Mouse (Mus musculus): Measurements from ENCODE around the gene Mrc2. TPM values are rescaled to one million over a fixed set of nuclear protein-coding genes. Genes with fewer than 3 reads are reported as not detected.
A peak's percentile ranks its signal among the peaks of the same experiment; 100 is the strongest.

The Mrc2 gene
- polyA plus RNA-seq, 1 experiment from 2014 or later: 19.1 TPM

GRCm38 (mm10) chr11:105338596-105339390 is 46.4 kb downstream of the Mrc2 start:
- Histone ChIP-seq H3K27me3 (ENCODE audit: poor library complexity, severe bottlenecking) (no peaks in the 10 kb centered on the region), H3K4me3 (no peak overlapping the region), H3K36me3 (replicated peaks) (peaks cover 83% of the 10 kb centered on the region), H3K27ac (no peak overlapping the region), H3K4me1 (no peaks in the 10 kb centered on the region; the same call in 1 of the 2 replicates), H3K9me3 (no peaks in the 10 kb centered on the region)
- no peak for DNase-seq (ENCODE audit: extremely low spot score, low spot score)
- WGBS: 87% methylated on average over 12 of the region's 12 CpGs

GRCm38 (mm10) chr11:105345284-105345683 is 52.8 kb downstream of the Mrc2 start:
- Histone ChIP-seq H3K4me3 (no peak overlapping the region), H3K27me3 (ENCODE audit: poor library complexity, severe bottlenecking) (no peaks in the 10 kb centered on the region), H3K4me1 (peaks cover 7% of the 10 kb centered on the region; the same call in 1 of the 2 replicates), H3K9me3 (no peaks in the 10 kb centered on the region), H3K27ac (no peak overlapping the region), H3K36me3 (replicated peaks) (peaks cover 94% of the 10 kb centered on the region)
- 83% methylated on average over 2 of the region's 2 CpGs for WGBS
- no peak for DNase-seq (ENCODE audit: extremely low spot score, low spot score)

DNA sequence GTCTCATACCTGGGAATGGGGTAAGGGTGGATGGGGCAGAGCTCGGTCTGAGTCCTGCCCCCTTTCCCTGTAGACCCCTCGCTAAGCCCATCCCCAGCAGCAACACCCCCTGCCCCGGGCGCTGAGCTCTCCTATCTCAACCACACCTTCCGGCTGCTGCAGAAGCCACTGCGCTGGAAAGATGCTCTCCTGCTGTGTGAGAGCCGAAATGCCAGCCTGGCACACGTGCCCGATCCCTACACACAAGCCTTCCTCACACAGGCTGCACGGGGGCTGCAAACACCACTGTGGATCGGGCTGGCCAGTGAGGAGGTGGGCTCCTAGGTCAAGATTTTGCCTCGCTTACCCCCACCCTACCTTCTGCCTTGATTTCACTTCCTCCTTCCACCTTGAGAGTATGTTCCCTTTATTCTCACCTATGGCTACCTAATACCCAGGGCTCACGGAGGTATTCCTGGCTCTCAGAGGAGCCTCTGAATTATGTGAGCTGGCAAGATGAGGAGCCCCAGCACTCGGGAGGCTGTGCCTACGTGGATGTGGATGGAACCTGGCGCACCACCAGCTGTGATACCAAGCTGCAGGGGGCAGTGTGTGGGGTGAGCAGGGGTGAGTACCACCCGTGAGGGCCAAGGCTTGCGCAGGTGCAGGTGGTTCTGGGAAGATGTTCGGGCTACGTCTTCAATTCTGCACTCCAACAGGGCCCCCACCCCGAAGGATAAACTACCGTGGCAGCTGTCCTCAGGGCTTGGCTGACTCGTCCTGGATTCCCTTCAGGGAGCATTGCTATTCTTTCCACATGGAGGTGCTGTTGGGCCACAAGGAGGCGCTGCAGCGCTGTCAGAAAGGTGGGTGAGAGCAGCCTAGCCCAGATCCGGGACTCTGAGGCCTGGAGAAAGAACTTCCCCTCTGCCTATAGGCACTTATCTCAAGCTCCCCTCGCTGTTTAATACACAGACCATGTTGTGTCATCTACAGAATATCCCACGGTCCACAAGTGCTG is 55.0 kb downstream of the Mrc2 start:
- Histone ChIP-seq H3K4me3 (no peak overlapping the region), H3K9me3 (no peaks in the 10 kb centered on the region), H3K27ac (no peak overlapping the region), H3K36me3 (replicated peaks) (peaks cover 83% of the 10 kb centered on the region), H3K27me3 (ENCODE audit: poor library complexity, severe bottlenecking) (no peaks in the 10 kb centered on the region), H3K4me1 (peaks cover 13% of the 10 kb centered on the region)
- peak; percentile 78 for DNase-seq (ENCODE audit: extremely low spot score, low spot score)
- 69% methylated on average over 28 of the region's 28 CpGs for WGBS

DNA sequence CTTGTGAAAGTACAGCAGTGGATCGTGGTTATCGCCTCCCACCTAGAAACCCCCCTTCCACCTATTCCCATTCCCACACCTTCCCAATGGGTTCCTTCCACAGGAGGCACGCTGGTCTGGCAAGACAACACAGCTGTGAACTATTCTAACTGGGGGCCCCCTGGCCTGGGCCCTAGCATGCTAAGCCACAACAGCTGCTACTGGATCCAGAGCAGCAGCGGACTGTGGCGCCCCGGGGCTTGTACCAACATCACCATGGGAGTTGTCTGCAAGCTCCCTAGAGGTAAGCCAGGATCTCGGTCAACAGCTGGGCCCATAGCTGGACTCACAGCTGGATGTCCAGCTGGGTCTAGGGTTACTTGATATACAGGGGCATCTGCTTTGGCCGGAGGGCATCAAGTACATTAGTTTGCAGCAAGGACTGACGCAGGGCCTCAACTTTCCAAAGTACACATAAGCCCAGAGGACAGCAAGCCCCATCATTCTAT is 56.1 kb downstream of the Mrc2 start:
- Histone ChIP-seq H3K27ac (no peak overlapping the region), H3K36me3 (replicated peaks) (peaks cover 72% of the 10 kb centered on the region), H3K4me1 (peaks cover 21% of the 10 kb centered on the region), H3K27me3 (ENCODE audit: poor library complexity, severe bottlenecking) (no peaks in the 10 kb centered on the region), H3K9me3 (no peaks in the 10 kb centered on the region), H3K4me3 (no peak overlapping the region)
- no peak for DNase-seq (ENCODE audit: extremely low spot score, low spot score)
- 92% methylated on average over 9 of the region's 9 CpGs for WGBS

GRCm38 (mm10) chr11:105349780-105350324 is 57.4 kb downstream of the Mrc2 start:
- no peaks in the 10 kb centered on the region for H3K27me3 ChIP-seq (ENCODE audit: poor library complexity, severe bottlenecking)
- DNase-seq (ENCODE audit: extremely low spot score, low spot score): no peak
- WGBS: 93% methylated on average over 19 of the region's 19 CpGs
- no peak overlapping the region for H3K4me3 ChIP-seq
- H3K36me3 ChIP-seq (replicated peaks): peaks cover 65% of the 10 kb centered on the region
- H3K27ac ChIP-seq: no peak overlapping the region
- H3K4me1 ChIP-seq: peaks cover 29% of the 10 kb centered on the region
- H3K9me3 ChIP-seq: no peaks in the 10 kb centered on the region

DNA sequence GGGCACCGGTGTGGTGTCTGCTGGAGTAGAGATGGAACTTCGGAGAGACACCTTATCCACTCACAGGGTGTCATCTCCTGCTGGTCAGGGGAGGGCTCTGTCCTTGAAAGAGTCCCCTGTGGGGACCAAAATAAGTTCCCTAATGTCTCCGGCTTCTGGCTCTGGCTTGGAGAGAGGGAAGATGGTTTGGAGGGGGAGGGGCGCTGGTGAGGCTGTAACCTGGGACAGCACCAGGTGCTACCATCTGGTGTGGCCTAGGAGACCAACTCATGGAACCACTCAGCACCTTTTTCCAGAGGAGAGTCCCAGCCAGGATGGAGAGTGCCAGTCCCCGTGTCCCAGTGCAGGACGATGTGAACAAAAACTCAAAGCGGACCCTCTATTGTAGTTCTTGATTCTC is 58.2 kb downstream of the Mrc2 start:
- 93% methylated on average over 7 of the region's 7 CpGs for WGBS

DNA sequence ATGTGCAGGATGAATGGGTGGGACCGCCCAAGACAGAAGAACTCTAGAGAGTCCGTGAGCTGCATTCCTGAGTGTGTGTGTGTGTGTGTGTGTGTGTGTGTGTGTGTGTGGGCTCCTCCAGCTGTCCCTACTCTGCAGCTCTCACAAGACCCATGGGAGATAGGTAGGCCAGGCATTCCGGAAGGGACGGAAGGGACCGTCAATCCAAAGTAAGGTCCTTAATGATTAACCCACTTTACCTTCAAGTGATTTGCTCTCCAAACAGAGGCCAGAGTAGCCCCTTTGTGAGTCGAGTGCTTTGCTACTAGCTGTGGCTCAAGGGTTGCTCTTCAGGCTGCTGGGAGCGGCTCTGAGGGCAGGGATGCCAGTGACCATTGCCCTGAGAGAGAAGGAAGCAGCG is 59.7 kb downstream of the Mrc2 start:
- WGBS: 81% methylated on average over 8 of the region's 8 CpGs
- Histone ChIP-seq H3K27ac (no peak overlapping the region), H3K4me3 (no peak overlapping the region), H3K9me3 (no peaks in the 10 kb centered on the region), H3K36me3 (replicated peaks) (peaks cover 42% of the 10 kb centered on the region), H3K4me1 (peaks cover 32% of the 10 kb centered on the region), H3K27me3 (ENCODE audit: poor library complexity, severe bottlenecking) (no peaks in the 10 kb centered on the region)
- no peak for DNase-seq (ENCODE audit: extremely low spot score, low spot score)

More for the DNA sequence above, 58.2 kb downstream of the Mrc2 start:
- Histone ChIP-seq H3K4me1 (peaks cover 32% of the 10 kb centered on the region), H3K27me3 (ENCODE audit: poor library complexity, severe bottlenecking) (no peaks in the 10 kb centered on the region), H3K27ac (no peak overlapping the region), H3K9me3 (no peaks in the 10 kb centered on the region), H3K4me3 (no peak overlapping the region), H3K36me3 (replicated peaks) (peaks cover 57% of the 10 kb centered on the region)
- DNase-seq (ENCODE audit: extremely low spot score, low spot score): no peak

DNA sequence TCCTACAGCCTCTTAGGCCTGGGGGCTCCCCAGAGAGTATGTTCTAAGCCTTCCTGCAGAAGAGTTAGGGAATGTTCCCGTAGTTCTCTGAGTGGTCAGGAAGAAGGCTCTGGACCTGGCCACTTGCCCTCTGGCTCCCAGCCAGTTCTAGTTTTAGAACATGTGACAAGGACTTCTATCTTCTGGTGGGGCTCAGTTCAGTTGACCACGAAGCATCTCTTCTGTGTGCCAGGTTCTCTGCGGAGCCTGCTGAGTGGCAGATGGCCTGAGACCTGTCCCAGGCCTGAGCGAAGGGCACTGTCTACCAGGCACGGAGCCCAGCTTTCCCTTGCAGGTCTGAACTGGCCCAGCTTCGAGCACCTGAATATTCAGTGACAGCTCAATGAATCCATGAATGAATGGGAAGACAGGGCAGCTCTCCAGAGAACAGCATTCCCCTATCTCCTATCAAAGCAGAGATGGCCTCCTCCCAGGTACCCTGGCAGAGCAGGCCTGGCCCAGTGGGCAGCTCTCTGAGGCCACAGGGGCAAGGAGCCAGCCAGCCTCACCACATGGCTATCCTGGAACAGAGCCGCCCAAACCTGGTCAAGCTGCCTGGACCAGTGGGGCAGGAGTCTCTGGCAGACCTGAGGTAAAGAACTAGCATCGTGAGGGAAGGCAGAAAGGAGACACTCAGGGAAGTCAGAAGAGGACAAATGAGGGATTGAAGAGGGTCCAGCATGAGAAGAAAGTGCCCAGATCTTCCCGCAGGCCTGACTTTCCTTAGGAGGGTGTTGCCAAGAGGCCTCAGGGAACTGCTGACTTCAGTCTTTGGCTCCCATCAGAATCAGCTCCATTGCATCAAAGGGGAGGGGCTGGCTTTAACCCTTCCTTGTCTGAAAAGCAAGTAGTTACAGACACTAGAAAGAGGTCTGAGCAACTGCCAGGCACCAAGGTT is 60.8 kb downstream of the Mrc2 start:
- H3K36me3 ChIP-seq (replicated peaks): peaks cover 31% of the 10 kb centered on the region
- no peaks in the 10 kb centered on the region for H3K27me3 ChIP-seq (ENCODE audit: poor library complexity, severe bottlenecking)
- no peak overlapping the region for H3K4me3 ChIP-seq
- no peaks in the 10 kb centered on the region for H3K9me3 ChIP-seq
- H3K4me1 ChIP-seq: peaks cover 25% of the 10 kb centered on the region
- WGBS: 66% methylated on average over 9 of the region's 9 CpGs
- peak overlapping the region; percentile 74 for H3K27ac ChIP-seq
- no peak for DNase-seq (ENCODE audit: extremely low spot score, low spot score)

DNA sequence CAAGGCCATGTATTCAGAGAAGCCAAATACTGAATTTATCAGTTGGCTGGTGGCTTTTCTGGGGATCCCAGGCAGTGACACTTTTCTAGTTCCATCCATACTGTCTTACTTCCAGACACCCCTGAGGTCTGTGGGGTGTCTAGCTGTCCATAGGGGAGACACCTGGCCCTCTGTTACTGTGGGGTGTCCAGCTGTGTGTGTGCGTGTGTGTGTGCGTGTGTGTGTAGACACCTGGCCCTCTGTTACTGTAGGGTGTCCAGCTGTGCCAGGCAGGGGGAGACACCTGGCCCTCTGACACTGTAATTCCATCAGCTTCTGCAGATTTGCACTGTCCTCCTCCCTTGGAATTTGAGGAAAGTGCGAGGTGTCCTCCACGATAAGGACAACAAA is 61.4 kb downstream of the Mrc2 start:
- WGBS: 88% methylated on average over 4 of the region's 4 CpGs
- no peaks in the 10 kb centered on the region for H3K9me3 ChIP-seq

GRCm38 (mm10) chr11:105356301-105356700 is 63.9 kb downstream of the Mrc2 start:
- peaks cover 3% of the 10 kb centered on the region; the same call in 1 of the 2 replicates for H3K36me3 ChIP-seq (replicated peaks)
- H3K4me1 ChIP-seq: peaks cover 32% of the 10 kb centered on the region
- WGBS: 78% methylated on average over 7 of the region's 7 CpGs
- DNase-seq (ENCODE audit: extremely low spot score, low spot score): no peak
- 0 out of 2 replicates have a peak, but pooled peaks cover 6% of the 10 kb centered on the region for H3K27me3 ChIP-seq (ENCODE audit: poor library complexity, severe bottlenecking)
- no peaks in the 10 kb centered on the region for H3K9me3 ChIP-seq
- no peak overlapping the region for H3K27ac ChIP-seq
- H3K4me3 ChIP-seq: no peak overlapping the region

More for the DNA sequence above, 61.4 kb downstream of the Mrc2 start:
- no peak for DNase-seq (ENCODE audit: extremely low spot score, low spot score)
- peaks cover 25% of the 10 kb centered on the region for H3K4me1 ChIP-seq
- H3K4me3 ChIP-seq: no peak overlapping the region
- H3K36me3 ChIP-seq (replicated peaks): peaks cover 25% of the 10 kb centered on the region
- H3K27ac ChIP-seq: no peak overlapping the region
- H3K27me3 ChIP-seq (ENCODE audit: poor library complexity, severe bottlenecking): no peaks in the 10 kb centered on the region

- WGBS: 87% methylated on average over 4 of the region's 4 CpGs
- Histone ChIP-seq H3K27me3 (ENCODE audit: poor library complexity, severe bottlenecking) (peaks cover 43% of the 10 kb centered on the region), H3K4me3 (no peak overlapping the region), H3K36me3 (replicated peaks) (no peaks in the 10 kb centered on the region), H3K27ac (no peak overlapping the region), H3K9me3 (no peaks in the 10 kb centered on the region), H3K4me1 (peaks cover 47% of the 10 kb centered on the region)
- DNase-seq (ENCODE audit: extremely low spot score, low spot score): no peak
Observed at GRCm38 (mm10) chr11:105362041-105362765, 69.8 kb downstream of the Mrc2 start.

Data from forebrain, embryonic 10.5 days (tissue).